Mouse (Mus musculus) right cerebral cortex, adult 2 months (tissue): ENCODE results near the gene Il4.
"Not testable (repeated sequence)": the region's sequence is repeated elsewhere in the genome, so short reads cannot be mapped to it uniquely, and the experiment has no call there.

Experiments
- DNase-seq, 2 experiments: peaks; one replicate each; pipeline ENCODE4 v3.0.0; 2021 to 2022; ENCODE audit warnings: low spot score in 2 of 2

Il4 gene

GRCm38 (mm10) chr11:53566646-53567045 lies 51.8 kb downstream of the Il4 start:
- DNase-seq: no peak

GRCm38 (mm10) chr11:53561986-53562385 lies 56.5 kb downstream of the Il4 start:
- no peak for DNase-seq

DNA sequence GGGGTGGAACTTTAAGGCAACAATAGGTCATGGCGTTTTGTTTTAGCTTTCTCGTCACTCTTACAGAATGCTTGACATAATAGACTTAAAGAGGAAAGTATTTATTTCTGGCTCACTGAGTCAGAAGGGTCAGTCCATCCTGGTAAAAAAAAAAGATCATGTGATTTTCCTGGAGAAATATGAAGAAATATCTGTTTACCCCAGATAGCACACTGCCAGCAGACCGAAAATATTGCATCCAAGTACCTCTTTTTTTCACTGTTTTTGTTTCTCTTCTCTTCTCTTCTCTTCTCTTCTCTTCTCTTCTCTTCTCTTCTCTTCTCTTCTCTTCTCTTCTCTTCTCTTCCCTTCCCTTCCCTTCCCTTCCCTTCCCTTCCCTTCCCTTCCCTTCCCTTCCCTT lies 58.5 kb downstream of the Il4 start:
- not testable (repeated sequence) for DNase-seq

DNA sequence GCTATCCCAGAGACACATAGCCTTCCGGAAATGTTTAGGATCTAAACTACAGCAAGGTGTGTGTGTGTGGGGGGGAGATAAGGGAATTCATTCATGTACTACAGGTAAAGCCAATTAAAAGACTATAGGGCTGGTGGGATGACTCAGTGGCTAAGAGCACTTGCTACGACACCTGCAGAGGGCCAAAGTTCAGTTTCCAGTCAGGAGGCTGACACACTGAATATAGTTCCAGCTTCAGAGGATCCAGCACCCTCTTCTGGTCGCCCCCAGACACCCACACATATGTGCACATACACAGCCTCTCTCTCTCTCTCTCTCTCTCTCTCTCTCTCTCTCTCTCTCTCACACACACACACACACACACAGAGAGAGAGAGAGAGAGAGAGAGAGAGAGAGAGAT lies 60.5 kb downstream of the Il4 start:
- not testable (repeated sequence) for DNase-seq

GRCm38 (mm10) chr11:53556529-53556928 lies 61.9 kb downstream of the Il4 start:
- DNase-seq: not testable (repeated sequence)
